10 mouse cellular contexts compared by ENCODE assay signal in the genomic region with DNA sequence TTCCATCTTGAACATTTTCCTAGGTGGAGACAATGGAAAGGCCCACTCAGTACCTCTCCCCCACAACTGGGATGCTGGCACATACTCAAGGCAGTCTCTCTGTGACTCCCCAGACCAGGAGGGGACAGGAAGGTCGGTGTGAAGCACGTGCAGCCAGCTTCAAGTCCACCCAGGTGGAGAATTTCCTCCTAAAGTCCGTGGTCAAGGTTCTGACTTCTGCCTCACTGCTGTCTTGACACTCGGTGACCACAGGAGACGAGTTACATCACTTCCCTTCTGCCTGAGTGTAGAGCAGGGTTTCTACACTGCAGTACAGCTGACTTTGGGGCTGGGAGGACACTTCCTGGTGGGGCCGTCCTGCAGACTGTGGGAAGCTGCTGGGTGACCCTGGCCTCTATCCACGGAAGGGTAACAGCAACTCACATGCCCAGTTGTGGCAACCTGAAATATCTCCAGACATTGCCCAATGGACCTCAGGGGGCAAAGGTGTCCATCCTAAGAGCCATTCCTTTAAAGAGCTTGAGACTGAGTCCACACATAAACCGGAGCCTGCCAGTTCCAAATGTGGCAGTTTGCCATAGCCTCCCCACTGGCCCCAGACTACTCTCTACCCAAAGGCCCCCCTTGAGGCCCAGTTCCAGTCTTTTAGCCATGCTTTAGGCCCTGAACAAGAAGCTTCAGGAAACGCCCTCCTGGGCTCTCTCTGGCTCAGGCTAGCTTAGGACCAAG. TPM values are rescaled to one million over a fixed set of nuclear protein-coding genes. Genes with fewer than 3 reads are reported as not detected.
A peak's percentile ranks its signal among the peaks of the same experiment; 100 is the strongest.
DNase-seq lines count a peak whose midpoint lies in the region; ATAC-seq and TF ChIP-seq lines count a peak whose summit lies in the region.
"Had no signal": no experiment of that assay in that cellular context is flagged by ENCODE, and none has a peak within 500 bp of the region (broad histone marks: within the 10 kb centered on the region; RNA-seq: fewer than 3 reads in every experiment).

No protein-coding gene starts in this region.

- H3K4me2 ChIP-seq in lung, postnatal 0 days (replicated peaks; ENCODE audit: low read depth, low read length), result no peak overlapping the region
- H3K4me2 ChIP-seq in midbrain, embryonic 13.5 days (replicated peaks), result no peak overlapping the region
- H3K4me2 ChIP-seq: embryonic facial prominence, embryonic 12.5 days had no signal

- no peak for TF ChIP-seq EP300 in lung, postnatal 0 days (IDR thresholded peaks at IDR 0.05)

- ATAC-seq in lung, postnatal 0 days, result peak; percentile 54
- peak; percentile 90 to 91 for ATAC-seq in hematopoietic stem cell, adult 5-6 weeks (replicated peaks in 1 of 2; ENCODE audit: insufficient read depth in 1 of 2, low FRiP score in 2 of 2, low TSS enrichment in 1 of 2, low read depth in 1 of 2, poor library complexity in 2 of 2, severe bottlenecking in 2 of 2)
- no peak for ATAC-seq in midbrain, embryonic 13.5 days
- ATAC-seq: forebrain, postnatal 0 days had no signal

- no peaks in the 10 kb centered on the region for H3K9me3 ChIP-seq in lung, postnatal 0 days (ENCODE audit: low read length)
- no peaks in the 10 kb centered on the region for H3K9me3 ChIP-seq in midbrain, embryonic 13.5 days
- H3K9me3 ChIP-seq: embryonic facial prominence, embryonic 12.5 days had no signal

- H3K27ac ChIP-seq in lung, postnatal 0 days (ENCODE audit: low read length), result no peak overlapping the region
- peak overlapping the region; percentile 31 for H3K27ac ChIP-seq in macrophage
- H3K27ac ChIP-seq in midbrain, embryonic 13.5 days, result no peak overlapping the region
- H3K27ac ChIP-seq: embryonic facial prominence, embryonic 12.5 days; liver, embryonic 14.5 days had no signal

- peak; percentile 54 for DNase-seq in lung, postnatal 0 days (ENCODE audit: low spot score)
- DNase-seq in lung, postnatal 10 days, result no peak
- DNase-seq in spleen, postnatal 14 days (ENCODE audit: low spot score in 2 of 2), result no peak
- no peak for DNase-seq in embryo, embryonic 10.5 days (ENCODE audit: low spot score)
- DNase-seq: forebrain, postnatal 0 days had no signal

- H3K9ac ChIP-seq in lung, postnatal 0 days (replicated peaks; ENCODE audit: low read depth), result no peak overlapping the region
- H3K9ac ChIP-seq in midbrain, embryonic 13.5 days (replicated peaks), result no peak overlapping the region
- H3K9ac ChIP-seq: embryonic facial prominence, embryonic 12.5 days; forebrain, postnatal 0 days; liver, embryonic 14.5 days had no signal

- 39% methylated on average over 9 of the region's 9 CpGs for WGBS in lung, postnatal 0 days
- WGBS in macrophage (ENCODE audit: missing documents), result 12% methylated on average over 9 of the region's 9 CpGs
- 74% methylated on average over 9 of the region's 9 CpGs for WGBS in midbrain, embryonic 13.5 days

- no peak overlapping the region for H3K4me3 ChIP-seq in lung, postnatal 0 days (ENCODE audit: low read depth, low read length)
- no peak overlapping the region for H3K4me3 ChIP-seq in macrophage (ENCODE audit: inconsistent target)
- H3K4me3 ChIP-seq in midbrain, embryonic 13.5 days (replicated peaks), result no peak overlapping the region
- H3K4me3 ChIP-seq: embryonic facial prominence, embryonic 12.5 days had no signal

- H3K36me3 ChIP-seq in lung, postnatal 0 days (ENCODE audit: insufficient read depth, low read length), result no peaks in the 10 kb centered on the region
- no peaks in the 10 kb centered on the region for H3K36me3 ChIP-seq in macrophage (ENCODE audit: inconsistent target)
- H3K36me3 ChIP-seq in midbrain, embryonic 13.5 days, result no peaks in the 10 kb centered on the region
- H3K36me3 ChIP-seq: embryonic facial prominence, embryonic 12.5 days had no signal

- no peaks in the 10 kb centered on the region for H3K27me3 ChIP-seq in lung, postnatal 0 days (replicated peaks; ENCODE audit: insufficient read depth, low read length)
- H3K27me3 ChIP-seq in midbrain, embryonic 13.5 days, result no peaks in the 10 kb centered on the region; the same call in 1 of the 2 replicates
- H3K27me3 ChIP-seq: embryonic facial prominence, embryonic 12.5 days had no signal

- no peaks in the 10 kb centered on the region for H3K79me2 ChIP-seq in macrophage (ENCODE audit: inconsistent target)

- no peak for TF ChIP-seq CTCF in lung, postnatal 0 days (IDR thresholded peaks at IDR 0.05)

- H3K4me1 ChIP-seq in lung, postnatal 0 days (ENCODE audit: insufficient read depth, low read depth, low read length), result no peaks in the 10 kb centered on the region
- H3K4me1 ChIP-seq in midbrain, embryonic 13.5 days (replicated peaks), result no peaks in the 10 kb centered on the region
- H3K4me1 ChIP-seq: embryonic facial prominence, embryonic 12.5 days had no signal

RNA-seq across cellular contexts. Expression of gene Ppp2r5c, which starts 10.1 kb away (rescaled TPM):
- polyA plus RNA-seq in lung, postnatal 0 days (2015; fragmentation: Nextera tagmentation; extraction: Ambion mirVana), result 102 and 105 TPM in 2 replicates
- 222 and 248 TPM in 2 replicates for total RNA-seq in hematopoietic stem cell, adult 5-6 weeks (2017)
- 100 to 1,000 TPM in 2 of 26 experiments, 10 to 100 TPM in 24; 19.9 to 103 (median 77.9) TPM for total RNA-seq in macrophage (2018; cell fraction: chromatin; rRNA removed)
- total RNA-seq in macrophage (2018; cell fraction: cytosol; rRNA removed), result 100 to 1,000 TPM; 104 to 180 (median 147) TPM
- total RNA-seq in macrophage (2018; cell fraction: nucleus; rRNA removed), result 100 to 1,000 TPM in 6 of 26 experiments, 10 to 100 TPM in 20; 31.2 to 122 (median 80.1) TPM
- polyA plus RNA-seq in macrophage (2018), result 110 to 139 TPM (median 129 TPM) in 3 replicates
- polyA plus RNA-seq in midbrain, embryonic 13.5 days (2015; fragmentation: Nextera tagmentation; extraction: Ambion mirVana), result 136 and 147 TPM in 2 replicates
